Mouse (Mus musculus) forebrain, embryonic 10.5 days (tissue): Measurements from ENCODE around the gene Adarb1. TPM values are rescaled to one million over a fixed set of nuclear protein-coding genes. Genes with fewer than 3 reads are reported as not detected.

ENCODE experiments used
- DNase-seq: peaks from one replicate; pipeline ENCODE4 v3.0.0-alpha.2; 2017; ENCODE audit warnings: low spot score; ENCODE audit errors: extremely low spot score
- H3K27ac ChIP-seq: fragments of 300-500 bp; sonication (generic); 2 replicates; pipeline ENCODE4 v1.5.1; 2016; ENCODE audit warnings: mild to moderate bottlenecking
- H3K27me3 ChIP-seq: fragments of 300-500 bp; sonication (generic); 2 replicates; pipeline ENCODE4 v1.6.1; 2016; ENCODE audit warnings: mild to moderate bottlenecking; ENCODE audit not compliant: poor library complexity, severe bottlenecking
- H3K36me3 ChIP-seq: fragments of 300-500 bp; sonication (generic); replicated peaks from 2 replicates; pipeline ENCODE4 v1.6.1; 2016; ENCODE audit warnings: mild to moderate bottlenecking, moderate library complexity
- H3K4me1 ChIP-seq: fragments of 300-500 bp; sonication (generic); 2 replicates; pipeline ENCODE4 v1.6.1; 2016
- H3K4me3 ChIP-seq: fragments of 300-500 bp; sonication (generic); 2 replicates; pipeline ENCODE4 v1.5.1; 2016; ENCODE audit warnings: mild to moderate bottlenecking, moderate library complexity
- H3K9me3 ChIP-seq: fragments of 300-500 bp; sonication (generic); 2 replicates; pipeline ENCODE4 v1.6.1; 2016; ENCODE audit warnings: mild to moderate bottlenecking, moderate library complexity
- WGBS: fragments of 180-500 bp; shearing (Covaris S2); methylation state at CpG from one replicate; pipeline ENCODE4 v1.1.7; 2016; 5-methylcytosine and 5-hydroxymethylcytosine counted together
- polyA plus RNA-seq: library from polyadenylated mRNA; unstranded; fragments of >200 nt; fragmentation: Nextera tagmentation; extraction: Ambion mirVana; gene quantifications from 2 replicates; pipeline ENCODE4 v1.2.1, GENCODE M21; 2016

Gene Adarb1
- polyA plus RNA-seq, 1 experiment from 2014 or later = 6.3 TPM

DNA sequence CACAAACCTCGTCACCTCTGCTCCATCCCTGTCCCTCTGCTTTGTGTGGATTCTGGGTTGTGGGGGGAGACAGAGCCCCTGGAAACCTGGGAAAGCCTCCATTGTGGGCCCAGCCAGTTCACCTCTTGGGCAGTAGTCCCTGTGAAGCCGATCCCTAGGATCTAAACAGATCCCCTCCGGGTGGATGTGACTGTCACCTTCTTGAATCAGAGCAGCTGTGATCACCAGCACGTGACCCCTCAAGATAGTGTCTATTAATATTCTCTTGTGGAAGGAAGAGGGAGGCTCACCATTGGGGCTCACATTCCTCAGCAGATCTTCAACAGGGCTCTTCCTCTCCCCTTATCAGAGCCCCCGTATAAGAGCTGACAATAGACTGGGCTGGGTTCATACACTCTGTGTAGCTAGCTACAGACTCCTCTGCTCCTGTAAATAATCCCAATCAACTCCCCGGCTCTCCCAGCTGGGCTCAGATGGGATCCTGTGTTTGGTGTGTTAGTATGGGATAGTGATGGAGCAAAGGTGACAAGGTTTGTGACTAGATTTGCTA is 30.7 kb upstream of the Adarb1 start:
- peaks cover 7% of the 10 kb centered on the region for H3K9me3 ChIP-seq
- no peak for DNase-seq
- no peaks in the 10 kb centered on the region for H3K27me3 ChIP-seq
- H3K36me3 ChIP-seq = no peaks in the 10 kb centered on the region
- H3K27ac ChIP-seq = peak overlapping the region; percentile 63
- WGBS = 83% methylated on average over 6 of the region's 6 CpGs
- H3K4me1 ChIP-seq = peaks cover 28% of the 10 kb centered on the region
- H3K4me3 ChIP-seq = no peak overlapping the region

DNA sequence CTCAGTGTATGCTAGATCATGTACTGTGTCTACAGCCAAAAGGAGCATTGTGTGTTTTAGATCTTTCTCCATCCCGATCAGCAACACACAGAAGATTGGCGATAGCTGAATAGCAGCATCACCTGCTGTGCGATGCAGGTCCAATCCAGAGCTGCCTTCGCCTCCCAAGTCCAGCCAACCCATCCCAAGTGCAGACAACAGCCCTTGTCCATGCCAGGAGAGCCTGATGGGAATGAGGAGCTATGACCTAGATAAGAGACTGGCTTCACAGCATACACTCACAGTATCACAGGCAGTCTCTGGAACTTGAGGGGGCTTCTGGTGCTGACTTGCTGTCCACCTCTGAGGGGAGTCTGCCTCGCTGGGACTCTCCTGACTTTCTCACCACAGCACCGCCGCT is 30.1 kb upstream of the Adarb1 start:
- no peak for DNase-seq
- Histone ChIP-seq H3K36me3 (no peaks in the 10 kb centered on the region), H3K4me3 (no peak overlapping the region), H3K4me1 (peaks cover 28% of the 10 kb centered on the region), H3K9me3 (peaks cover 7% of the 10 kb centered on the region), H3K27me3 (no peaks in the 10 kb centered on the region), H3K27ac (peak overlapping the region; percentile 63)
- WGBS = 83% methylated on average over 7 of the region's 7 CpGs

DNA sequence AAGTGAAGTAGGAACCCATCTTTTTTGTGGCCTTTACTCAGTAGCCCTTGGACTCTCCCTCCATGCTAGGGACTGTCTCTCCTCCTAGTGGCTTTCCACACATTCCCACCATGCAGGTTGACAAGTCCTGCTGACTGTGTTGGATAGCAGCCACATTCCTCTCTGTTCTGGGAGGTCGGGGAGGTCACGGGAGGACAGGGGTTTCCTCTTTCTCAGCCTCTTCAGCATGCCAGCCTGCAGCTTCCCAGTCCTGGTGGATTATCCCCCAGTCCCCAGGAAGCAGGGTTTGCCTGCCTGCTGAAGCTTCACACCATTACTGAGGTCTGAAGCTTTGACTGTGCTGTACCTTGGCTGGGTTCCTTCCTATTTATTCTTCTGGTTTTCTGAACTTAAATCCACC is 29.7 kb upstream of the Adarb1 start:
- DNase-seq = no peak

DNA sequence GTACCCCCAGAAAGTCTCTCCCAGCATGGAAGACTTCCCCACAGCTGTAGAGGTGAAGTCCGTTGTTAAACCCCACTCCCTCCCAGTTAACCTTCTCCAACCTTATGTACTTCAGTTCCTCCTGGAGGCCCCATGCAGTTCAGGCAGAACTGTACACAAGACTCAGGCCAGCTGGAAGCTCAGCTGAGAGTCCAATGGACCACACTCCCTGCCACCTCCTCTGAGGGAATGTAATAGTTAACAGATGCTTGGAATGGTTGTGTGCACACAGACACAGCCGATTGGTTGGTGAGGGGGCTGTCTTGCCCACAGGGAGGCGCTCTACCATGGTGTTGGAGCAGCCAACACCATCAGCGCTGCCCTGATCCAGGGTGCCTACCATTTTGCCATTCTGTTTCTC is 24.2 kb upstream of the Adarb1 start:
- Histone ChIP-seq H3K27ac (no peak overlapping the region), H3K9me3 (peaks cover 7% of the 10 kb centered on the region), H3K4me1 (peaks cover 15% of the 10 kb centered on the region), H3K4me3 (no peak overlapping the region), H3K27me3 (no peaks in the 10 kb centered on the region), H3K36me3 (no peaks in the 10 kb centered on the region)
- WGBS = 77% methylated on average over 4 of the region's 4 CpGs
- no peak for DNase-seq

More for the DNA sequence above, 29.7 kb upstream of the Adarb1 start:
- no peaks in the 10 kb centered on the region for H3K27me3 ChIP-seq
- H3K4me3 ChIP-seq = no peak overlapping the region
- peaks cover 7% of the 10 kb centered on the region for H3K9me3 ChIP-seq
- H3K4me1 ChIP-seq = peaks cover 28% of the 10 kb centered on the region
- 30% methylated on average over 2 of the region's 2 CpGs for WGBS
- 0 out of 2 replicates have a peak overlapping the region, but pooled peaks have one; percentile 63 for H3K27ac ChIP-seq
- H3K36me3 ChIP-seq = no peaks in the 10 kb centered on the region

DNA sequence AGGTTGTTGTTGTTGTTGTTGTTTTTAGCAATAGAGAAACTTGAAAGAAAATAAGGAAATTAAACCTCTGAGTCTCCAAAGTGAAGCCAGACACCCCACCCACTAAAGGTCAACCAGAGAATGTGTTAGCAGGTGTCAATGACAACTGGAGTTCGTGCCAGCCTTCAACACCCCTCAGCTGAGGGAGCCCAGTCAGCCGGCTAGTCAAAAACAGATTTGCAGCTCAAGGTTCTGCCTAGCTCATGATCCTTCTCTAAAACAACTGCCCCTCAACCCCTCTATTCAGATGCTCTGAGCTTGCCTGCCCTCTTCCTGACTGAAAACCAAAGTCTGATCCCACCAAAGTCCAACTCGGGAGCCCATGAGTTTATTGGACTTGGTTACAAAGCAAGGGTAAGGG is 23.7 kb upstream of the Adarb1 start:
- Histone ChIP-seq H3K27ac (no peak overlapping the region), H3K27me3 (no peaks in the 10 kb centered on the region), H3K36me3 (no peaks in the 10 kb centered on the region), H3K9me3 (peaks cover 7% of the 10 kb centered on the region), H3K4me1 (peaks cover 15% of the 10 kb centered on the region), H3K4me3 (no peak overlapping the region)
- DNase-seq = no peak
- WGBS = 87% methylated on average over 3 of the region's 3 CpGs

DNA sequence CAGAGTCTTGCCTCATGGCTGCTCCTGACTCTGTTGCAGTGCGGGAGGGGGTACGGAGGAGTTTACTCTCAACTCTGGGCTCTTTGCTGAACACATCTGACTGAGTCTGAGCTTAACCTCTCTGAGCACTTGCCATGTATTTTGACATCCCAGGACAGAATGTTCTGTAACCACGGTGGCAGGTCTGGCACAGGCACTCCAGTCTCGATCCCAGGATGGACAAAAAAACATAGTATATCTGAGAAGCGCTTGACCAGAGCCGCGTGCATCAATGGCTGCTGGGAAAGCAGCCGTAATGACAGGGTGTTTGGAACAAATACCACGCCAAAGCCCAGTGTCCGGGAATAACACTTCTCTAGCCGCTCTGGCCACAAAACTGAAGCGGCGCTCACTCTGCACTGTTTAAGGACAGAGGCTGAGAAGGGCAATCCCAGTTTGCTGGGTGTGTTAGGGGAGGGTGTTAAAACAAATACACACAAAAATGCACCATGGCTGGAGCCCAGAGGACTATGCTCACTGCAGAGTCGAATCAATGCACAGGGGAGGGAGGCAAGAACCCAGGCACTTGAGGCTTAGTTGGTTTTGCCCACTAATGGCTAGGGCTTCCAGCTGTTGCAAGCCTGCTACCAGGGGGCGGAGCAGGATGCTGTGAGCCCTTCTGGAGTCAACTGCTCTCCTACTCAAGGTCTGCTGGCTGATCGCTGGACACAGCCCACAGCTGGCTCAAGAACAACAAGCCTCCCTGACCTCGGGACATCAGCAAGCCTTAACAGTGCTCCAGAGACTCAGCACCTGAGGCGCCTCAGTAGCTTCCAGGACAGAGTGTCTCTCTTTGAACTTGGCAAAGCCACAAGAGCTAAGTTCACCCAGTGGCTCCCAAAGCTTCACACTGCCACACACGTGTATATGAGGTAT is 23.0 kb upstream of the Adarb1 start:
- H3K36me3 ChIP-seq = no peaks in the 10 kb centered on the region
- H3K27me3 ChIP-seq = no peaks in the 10 kb centered on the region
- WGBS = 76% methylated on average over 19 of the region's 19 CpGs
- peaks cover 15% of the 10 kb centered on the region for H3K4me1 ChIP-seq
- no peak for DNase-seq
- peaks cover 7% of the 10 kb centered on the region for H3K9me3 ChIP-seq
- no peak overlapping the region for H3K4me3 ChIP-seq
- no peak overlapping the region for H3K27ac ChIP-seq

DNA sequence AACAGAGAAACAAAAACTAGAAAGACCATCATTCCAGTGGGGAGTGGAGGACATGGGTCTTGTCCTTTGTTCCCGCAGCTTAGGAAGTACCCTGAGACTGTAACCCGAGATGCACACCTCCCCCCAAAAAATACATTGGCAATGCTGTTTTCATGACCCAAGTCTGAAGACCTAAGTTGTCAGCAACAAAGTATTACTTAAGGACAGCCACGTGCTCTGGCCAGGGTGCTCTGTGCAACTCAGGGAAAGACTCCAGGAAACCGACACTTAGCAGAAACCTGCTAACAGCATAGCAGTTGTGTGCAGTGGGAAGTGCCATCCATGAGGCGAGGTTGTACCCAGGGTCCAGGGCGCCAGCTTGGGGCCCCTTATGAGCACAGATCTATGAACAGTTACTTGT is 22.2 kb upstream of the Adarb1 start:
- no peaks in the 10 kb centered on the region for H3K27me3 ChIP-seq
- 67% methylated on average over 6 of the region's 6 CpGs for WGBS
- H3K27ac ChIP-seq = no peak overlapping the region
- H3K4me3 ChIP-seq = no peak overlapping the region
- DNase-seq = no peak
- no peaks in the 10 kb centered on the region for H3K36me3 ChIP-seq
- H3K4me1 ChIP-seq = peaks cover 20% of the 10 kb centered on the region
- H3K9me3 ChIP-seq = peaks cover 4% of the 10 kb centered on the region

DNA sequence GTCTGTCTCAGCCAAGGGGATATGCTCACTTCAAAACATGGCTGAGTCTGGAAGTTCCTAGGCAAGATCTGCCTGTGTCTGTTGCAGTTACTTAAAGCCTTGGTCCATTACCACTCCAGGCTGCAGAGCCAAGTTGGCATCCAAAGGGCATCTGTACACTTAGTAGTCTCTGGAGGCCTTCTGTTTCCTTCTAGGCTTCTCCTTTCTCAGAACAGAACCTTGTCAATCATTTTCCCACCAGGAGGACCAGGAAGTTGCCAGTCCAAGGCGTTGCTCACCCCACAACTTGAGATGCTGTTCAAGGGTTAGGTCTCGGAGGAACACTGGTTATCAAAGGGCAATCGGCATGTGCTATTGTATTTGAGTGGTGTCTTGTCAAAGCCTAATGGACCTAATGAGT is 21.0 kb upstream of the Adarb1 start:
- no peak for DNase-seq
- no peaks in the 10 kb centered on the region for H3K27me3 ChIP-seq
- H3K4me1 ChIP-seq = peaks cover 32% of the 10 kb centered on the region
- WGBS = 81% methylated on average over 3 of the region's 3 CpGs
- H3K9me3 ChIP-seq = no peaks in the 10 kb centered on the region
- H3K36me3 ChIP-seq = no peaks in the 10 kb centered on the region
- no peak overlapping the region for H3K4me3 ChIP-seq
- no peak overlapping the region for H3K27ac ChIP-seq

DNA sequence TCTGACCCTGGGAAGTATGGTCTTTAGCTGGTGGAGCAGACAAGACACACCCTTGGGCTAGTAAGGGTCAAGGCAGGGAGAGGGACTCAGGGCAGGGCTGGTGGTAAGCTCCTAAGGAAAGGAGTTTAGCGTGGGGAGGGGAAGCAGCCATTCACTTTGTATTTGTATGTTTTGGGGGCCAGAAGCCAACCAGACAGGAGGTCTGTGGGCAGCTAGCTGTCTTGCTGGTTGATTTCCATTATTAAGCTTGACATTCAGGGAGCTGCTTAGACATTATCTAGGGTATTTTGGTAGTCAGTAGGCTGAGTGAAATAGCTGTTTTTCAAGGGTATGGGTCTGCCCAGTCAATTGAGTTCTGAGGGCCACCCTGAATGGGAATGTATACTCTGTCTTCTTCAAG is 20.0 kb upstream of the Adarb1 start:
- H3K27ac ChIP-seq = no peak overlapping the region
- H3K9me3 ChIP-seq = no peaks in the 10 kb centered on the region
- no peaks in the 10 kb centered on the region for H3K36me3 ChIP-seq
- no peaks in the 10 kb centered on the region for H3K27me3 ChIP-seq
- peaks cover 32% of the 10 kb centered on the region for H3K4me1 ChIP-seq
- no peak overlapping the region for H3K4me3 ChIP-seq
- WGBS = 86% methylated on average over 1 of the region's 1 CpGs
- no peak for DNase-seq

DNA sequence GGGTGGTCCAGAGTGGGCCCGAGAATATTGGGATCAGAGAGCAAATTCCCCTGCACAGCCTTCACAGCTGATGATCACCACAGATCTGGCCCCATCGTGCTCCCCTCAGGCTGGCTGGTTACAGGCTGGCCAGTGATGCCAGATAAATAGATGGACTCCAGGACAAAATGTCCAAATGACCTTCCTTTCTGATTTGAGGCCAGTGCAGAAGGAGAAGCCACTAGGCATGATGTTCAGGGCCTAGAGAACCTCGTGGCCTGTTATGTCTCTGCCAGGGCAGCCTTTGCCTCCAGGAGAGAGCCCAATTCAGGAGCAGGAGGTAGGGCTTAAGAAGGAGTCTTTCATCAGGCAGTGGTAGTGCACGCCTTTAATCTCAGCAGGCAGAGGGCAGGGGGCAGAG is 17.3 kb upstream of the Adarb1 start:
- H3K4me1 ChIP-seq = peaks cover 21% of the 10 kb centered on the region
- no peak for DNase-seq
- no peaks in the 10 kb centered on the region for H3K36me3 ChIP-seq
- no peaks in the 10 kb centered on the region for H3K9me3 ChIP-seq
- no peak overlapping the region for H3K27ac ChIP-seq
- H3K4me3 ChIP-seq = no peak overlapping the region
- no peaks in the 10 kb centered on the region for H3K27me3 ChIP-seq
- WGBS = 65% methylated on average over 4 of the region's 4 CpGs

DNA sequence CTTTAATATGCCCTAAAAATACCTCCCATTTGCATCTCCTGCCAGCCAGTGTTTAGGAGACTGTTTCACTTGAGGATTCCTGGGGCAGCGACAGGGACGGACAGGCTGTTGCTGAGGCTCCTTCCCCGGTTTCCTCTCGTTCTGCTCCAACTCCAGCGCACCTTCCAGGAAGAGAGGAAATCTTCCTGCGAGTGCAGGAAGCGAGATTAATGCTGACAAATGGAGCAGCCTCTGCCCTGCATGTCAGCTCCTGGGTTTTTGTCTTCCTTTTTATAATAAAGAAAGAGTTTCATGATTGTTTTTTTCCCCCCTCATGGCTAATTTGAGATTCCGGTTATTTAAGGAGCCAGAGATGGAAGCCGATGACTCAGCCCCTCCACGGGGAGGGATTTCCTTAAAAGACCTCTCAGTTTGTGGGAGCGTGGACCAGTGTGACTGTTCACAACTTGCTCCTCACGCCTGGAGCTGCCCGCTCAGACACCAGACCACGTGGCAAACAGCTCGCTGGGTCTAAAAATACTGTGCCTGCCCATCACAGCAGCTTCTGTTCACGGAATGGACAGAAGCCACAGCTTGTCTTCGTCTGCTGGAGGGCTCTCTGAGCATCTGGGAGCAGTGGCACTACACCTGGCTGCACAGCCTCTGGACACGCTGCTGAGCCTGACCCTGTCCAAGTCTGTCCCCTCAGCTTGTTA is 16.5 kb upstream of the Adarb1 start:
- H3K36me3 ChIP-seq = no peaks in the 10 kb centered on the region
- H3K9me3 ChIP-seq = no peaks in the 10 kb centered on the region
- no peaks in the 10 kb centered on the region for H3K27me3 ChIP-seq
- H3K4me3 ChIP-seq = no peak overlapping the region
- DNase-seq = no peak
- no peak overlapping the region for H3K27ac ChIP-seq
- H3K4me1 ChIP-seq = peaks cover 17% of the 10 kb centered on the region
- WGBS = 67% methylated on average over 18 of the region's 18 CpGs

DNA sequence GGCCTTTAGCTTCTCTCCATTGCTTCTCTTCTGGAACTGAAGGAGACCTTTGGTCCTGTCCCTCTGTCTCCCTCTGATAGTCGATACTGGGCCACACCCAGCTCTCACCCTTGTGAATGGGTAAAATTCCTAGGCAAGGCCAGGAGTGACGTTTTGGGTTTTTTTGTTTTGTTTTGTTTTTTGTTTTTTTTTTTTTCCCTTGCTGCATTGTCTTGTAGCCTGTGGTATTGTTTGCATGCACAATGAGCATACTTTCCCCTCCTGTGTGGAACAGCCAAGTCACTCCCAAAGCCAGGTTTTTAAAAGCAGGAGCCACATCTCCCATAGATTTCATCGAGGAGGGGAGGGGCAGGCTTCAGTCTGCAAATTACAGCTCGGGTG is 16.0 kb upstream of the Adarb1 start:
- H3K36me3 ChIP-seq = no peaks in the 10 kb centered on the region
- peaks cover 17% of the 10 kb centered on the region for H3K4me1 ChIP-seq
- H3K4me3 ChIP-seq = no peak overlapping the region
- DNase-seq = no peak
- no peaks in the 10 kb centered on the region for H3K9me3 ChIP-seq
- no peak overlapping the region for H3K27ac ChIP-seq
- H3K27me3 ChIP-seq = no peaks in the 10 kb centered on the region
- WGBS = 55% methylated on average over 4 of the region's 4 CpGs

DNA sequence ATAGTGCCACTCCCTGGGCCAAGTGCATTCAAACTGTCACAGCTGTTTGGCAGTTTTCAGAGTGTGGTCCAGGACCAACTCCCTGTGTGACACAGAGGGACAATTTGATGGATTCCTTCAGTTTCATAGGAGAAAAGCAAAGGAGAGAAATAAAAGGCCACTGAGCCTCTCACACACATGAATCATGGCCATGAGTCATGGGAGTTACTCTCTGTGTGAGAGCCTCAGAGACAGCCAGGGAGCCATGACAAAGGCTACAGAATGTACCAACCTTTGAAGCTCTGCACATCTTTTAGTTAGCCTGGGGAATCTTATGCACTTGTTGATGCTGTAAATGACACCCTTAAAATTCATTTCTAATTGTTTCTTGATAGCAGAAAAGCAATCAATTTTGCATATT is 12.7 kb upstream of the Adarb1 start:
- DNase-seq = no peak
- Histone ChIP-seq H3K36me3 (no peaks in the 10 kb centered on the region), H3K9me3 (no peaks in the 10 kb centered on the region), H3K4me1 (peaks cover 17% of the 10 kb centered on the region), H3K4me3 (no peak overlapping the region), H3K27me3 (no peaks in the 10 kb centered on the region), H3K27ac (no peak overlapping the region)
